Mouse (Mus musculus) heart, postnatal 0 days (tissue): Measurements from ENCODE around the gene Slc35c1. TPM values are rescaled to one million over a fixed set of nuclear protein-coding genes. Genes with fewer than 3 reads are reported as not detected.

Experiments
- ATAC-seq: fragments of 200-750 bp; cut with Nextera tagmentation; 2 replicates; pipeline ENCODE4 v1.8.0; 2017; ENCODE audit warnings: low read depth, moderate number of reproducible peaks, moderate library complexity; ENCODE audit not compliant: insufficient read depth
- DNase-seq: peaks from one replicate; pipeline ENCODE4 v3.0.0-alpha.2; 2016; ENCODE audit warnings: low spot score
- H3K27ac ChIP-seq: fragments of 300-500 bp; sonication (generic); 2 replicates; pipeline ENCODE4 v1.5.1; 2014; ENCODE audit warnings: low read depth, mild to moderate bottlenecking
- H3K27me3 ChIP-seq: fragments of 300-500 bp; sonication (generic); 2 replicates; pipeline ENCODE4 v1.6.1; 2014; ENCODE audit warnings: low read length, mixed read lengths; ENCODE audit not compliant: control insufficient read depth, insufficient read depth
- H3K36me3 ChIP-seq: fragments of 300-500 bp; sonication (generic); replicated peaks from 2 replicates; pipeline ENCODE4 v1.6.1; 2014; ENCODE audit warnings: low read length, mixed read lengths; ENCODE audit not compliant: control insufficient read depth, insufficient read depth
- H3K4me1 ChIP-seq: fragments of 300-500 bp; sonication (generic); 2 replicates; pipeline ENCODE4 v1.6.1; 2014; ENCODE audit warnings: antibody characterized with exemption; ENCODE audit not compliant: control insufficient read depth, insufficient read depth
- H3K4me2 ChIP-seq: fragments of 300-500 bp; sonication (generic); 2 replicates; pipeline ENCODE4 v1.6.1; 2014; ENCODE audit warnings: low read depth, mild to moderate bottlenecking, low read length, moderate library complexity
- H3K4me3 ChIP-seq: fragments of 300-500 bp; sonication (generic); 2 replicates; pipeline ENCODE4 v1.5.1; 2014; ENCODE audit warnings: low read depth, low read length
- H3K9ac ChIP-seq: fragments of 300-500 bp; sonication (generic); replicated peaks from 2 replicates; pipeline ENCODE4 v1.6.1; 2014; ENCODE audit warnings: low read depth, low read length, mixed read lengths
- H3K9me3 ChIP-seq: fragments of 300-500 bp; sonication (generic); replicated peaks from 2 replicates; pipeline ENCODE4 v1.6.1; 2016; ENCODE audit warnings: low read length; ENCODE audit not compliant: control insufficient read depth
- CTCF ChIP-seq: IDR thresholded peaks from 2 replicates; pipeline ENCODE4 v1.5.1; 2016; ENCODE audit warnings: antibody characterized with exemption, control low read depth, low read depth
- EP300 ChIP-seq: IDR thresholded peaks from 2 replicates; pipeline ENCODE4 v1.6.1; 2016; ENCODE audit warnings: antibody characterized with exemption, low read depth
- WGBS: fragments of 180-500 bp; shearing (Covaris S2); extraction: QIAGEN DNeasy Blood & Tissue Kit; methylation state at CpG from one replicate; pipeline ENCODE4 v1.1.7; 2014; 5-methylcytosine and 5-hydroxymethylcytosine counted together
- polyA plus RNA-seq: library from polyadenylated mRNA; unstranded; fragments of >200 nt; fragmentation: Nextera tagmentation; extraction: Ambion mirVana; gene quantifications from 2 replicates; pipeline ENCODE4 v1.2.1, GENCODE M21; 2015
- total RNA-seq: library from RNA; depleted of rRNA; stranded (reverse); fragments of >200 nt; gene quantifications from 2 replicates; pipeline ENCODE4 v1.2.3, GENCODE M21; 2014; ENCODE audit warnings: low replicate concordance

The Slc35c1 gene
- total and polyA plus RNA-seq, 2 experiments from 2014 or later: 4.6 to 5.0 TPM

DNA sequence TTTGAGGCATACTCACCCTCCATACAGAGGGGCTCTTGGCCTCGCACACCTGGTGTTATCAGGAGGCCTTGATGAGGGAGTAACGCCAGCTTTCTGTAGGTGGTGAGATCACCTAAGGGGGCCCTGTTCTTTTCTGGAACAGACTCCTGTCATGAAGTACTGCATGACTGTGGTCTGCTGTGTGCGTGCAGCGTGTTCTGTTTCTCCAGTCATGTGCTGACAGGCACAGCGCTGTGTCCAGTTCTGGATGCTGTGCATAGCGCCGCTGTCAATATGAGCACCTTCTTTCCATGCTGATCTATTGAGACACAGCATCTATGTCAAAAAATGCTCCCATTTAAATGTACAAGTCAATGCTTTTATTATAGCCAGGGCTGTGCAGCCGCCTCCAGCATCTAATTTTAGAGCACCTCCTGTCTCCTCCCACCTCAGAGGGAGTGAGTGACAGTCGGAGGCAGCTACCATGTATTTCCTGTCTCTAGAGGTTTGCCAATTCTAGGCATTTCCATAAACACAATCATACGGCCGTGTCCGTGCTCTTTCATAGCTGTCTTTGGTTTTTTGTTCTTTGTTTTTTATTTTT is 17.8 kb downstream of the Slc35c1 start:
- Histone ChIP-seq H3K36me3 (no peaks in the 10 kb centered on the region), H3K27me3 (no peaks in the 10 kb centered on the region), H3K4me2 (no peak overlapping the region), H3K4me1 (no peaks in the 10 kb centered on the region), H3K9ac (no peak overlapping the region), H3K4me3 (no peak overlapping the region), H3K9me3 (no peaks in the 10 kb centered on the region), H3K27ac (no peak overlapping the region)
- TF ChIP-seq CTCF (no peak), EP300 (no peak)
- peak; percentile 41 for DNase-seq
- no peak for ATAC-seq
- 30% methylated on average over 12 of the region's 12 CpGs for WGBS

DNA sequence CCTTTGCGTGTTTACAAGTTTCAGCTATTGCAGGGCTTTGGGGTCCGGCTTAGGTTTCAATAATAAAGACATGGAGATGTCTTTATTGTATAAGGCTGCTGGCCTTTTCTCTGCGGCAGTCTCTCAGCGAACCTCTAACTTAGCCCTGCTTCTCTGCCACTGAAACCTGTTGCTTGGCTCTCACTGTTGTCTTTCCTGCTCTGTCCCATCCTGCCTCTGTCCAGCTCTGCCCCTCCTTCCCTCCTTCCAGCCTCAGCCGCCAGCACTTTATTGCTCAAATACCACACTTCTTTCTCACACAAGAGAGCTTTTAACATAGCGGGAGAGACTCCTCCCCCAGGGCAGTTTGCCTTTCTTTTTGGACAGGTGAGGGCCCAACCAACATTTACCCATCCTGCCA is 19.9 kb downstream of the Slc35c1 start:
- Histone ChIP-seq H3K4me2 (no peak overlapping the region), H3K27me3 (no peaks in the 10 kb centered on the region), H3K9me3 (no peaks in the 10 kb centered on the region), H3K36me3 (no peaks in the 10 kb centered on the region), H3K9ac (no peak overlapping the region), H3K27ac (no peak overlapping the region), H3K4me1 (no peaks in the 10 kb centered on the region), H3K4me3 (no peak overlapping the region)
- TF ChIP-seq CTCF: no peak
- no peak for TF ChIP-seq EP300
- 58% methylated on average over 6 of the region's 6 CpGs for WGBS
- DNase-seq (no peak), ATAC-seq (no peak)

GRCm38 (mm10) chr2:92438567-92438966 is 21.8 kb downstream of the Slc35c1 start:
- no peak for DNase-seq
- no peaks in the 10 kb centered on the region for H3K36me3 ChIP-seq
- H3K9me3 ChIP-seq: no peaks in the 10 kb centered on the region
- 35% methylated on average over 3 of the region's 3 CpGs for WGBS
- H3K27me3 ChIP-seq: no peaks in the 10 kb centered on the region
- H3K4me2 ChIP-seq: no peak overlapping the region
- H3K27ac ChIP-seq: no peak overlapping the region
- no peak overlapping the region for H3K9ac ChIP-seq
- TF ChIP-seq EP300 (no peak), CTCF (no peak)
- no peak for ATAC-seq
- H3K4me3 ChIP-seq: no peak overlapping the region
- H3K4me1 ChIP-seq: no peaks in the 10 kb centered on the region

DNA sequence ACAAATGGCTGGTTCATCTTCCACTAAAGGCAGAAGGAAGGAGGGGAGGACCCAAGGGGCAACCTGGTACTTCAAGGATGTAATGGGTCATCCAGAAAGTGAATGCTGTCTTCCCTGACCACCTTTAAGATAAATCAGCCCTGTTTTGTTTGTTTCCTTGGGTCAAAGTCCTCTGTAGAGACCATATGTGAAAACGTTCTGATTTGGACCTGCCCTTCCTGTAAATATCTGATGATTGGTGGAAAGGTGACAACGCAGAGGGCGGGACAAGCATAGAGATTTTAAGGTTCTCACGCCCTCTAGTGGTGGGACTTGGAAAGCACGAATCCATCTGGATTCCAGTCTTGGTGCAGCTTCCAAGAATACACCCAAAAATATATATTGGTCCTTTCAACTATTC is 22.5 kb downstream of the Slc35c1 start:
- no peak for ATAC-seq
- H3K4me3 ChIP-seq: no peak overlapping the region
- WGBS: under 1% methylated on average over 5 of the region's 5 CpGs

GRCm38 (mm10) chr2:92437366-92437765 is 23.0 kb downstream of the Slc35c1 start:
- Histone ChIP-seq H3K36me3 (no peaks in the 10 kb centered on the region), H3K4me3 (no peak overlapping the region), H3K4me2 (no peak overlapping the region), H3K27ac (no peak overlapping the region), H3K9me3 (no peaks in the 10 kb centered on the region), H3K27me3 (no peaks in the 10 kb centered on the region), H3K4me1 (peaks cover 11% of the 10 kb centered on the region), H3K9ac (no peak overlapping the region)
- WGBS: 65% methylated on average over 4 of the region's 4 CpGs
- DNase-seq (no peak), ATAC-seq (no peak)
- TF ChIP-seq EP300 (no peak), CTCF (no peak)

More for the DNA sequence above, 22.5 kb downstream of the Slc35c1 start:
- Histone ChIP-seq H3K36me3 (no peaks in the 10 kb centered on the region), H3K27me3 (no peaks in the 10 kb centered on the region), H3K4me1 (peaks cover 6% of the 10 kb centered on the region), H3K9ac (no peak overlapping the region), H3K27ac (no peak overlapping the region), H3K9me3 (no peaks in the 10 kb centered on the region), H3K4me2 (peak overlapping the region; percentile 39)
- TF ChIP-seq CTCF (peak; percentile 87), EP300 (no peak)
- DNase-seq: peak; percentile 80

GRCm38 (mm10) chr2:92435023-92435422 is 25.3 kb downstream of the Slc35c1 start:
- Histone ChIP-seq H3K9ac (no peak overlapping the region), H3K4me3 (no peak overlapping the region), H3K36me3 (no peaks in the 10 kb centered on the region), H3K27me3 (no peaks in the 10 kb centered on the region), H3K9me3 (no peaks in the 10 kb centered on the region), H3K4me2 (no peak overlapping the region), H3K27ac (no peak overlapping the region), H3K4me1 (peaks cover 34% of the 10 kb centered on the region)
- DNase-seq (no peak), ATAC-seq (no peak)
- 51% methylated on average over 6 of the region's 6 CpGs for WGBS
- TF ChIP-seq CTCF (no peak), EP300 (no peak)
